Mouse (Mus musculus): ENCODE measurements at regions not wholly inside any gene's neighbourhood (a gene's known extent, or its start where the extent isn't known, plus 50 kb on each side); places are given as distances from the start of the nearest gene placed in this dataset.

DNA sequence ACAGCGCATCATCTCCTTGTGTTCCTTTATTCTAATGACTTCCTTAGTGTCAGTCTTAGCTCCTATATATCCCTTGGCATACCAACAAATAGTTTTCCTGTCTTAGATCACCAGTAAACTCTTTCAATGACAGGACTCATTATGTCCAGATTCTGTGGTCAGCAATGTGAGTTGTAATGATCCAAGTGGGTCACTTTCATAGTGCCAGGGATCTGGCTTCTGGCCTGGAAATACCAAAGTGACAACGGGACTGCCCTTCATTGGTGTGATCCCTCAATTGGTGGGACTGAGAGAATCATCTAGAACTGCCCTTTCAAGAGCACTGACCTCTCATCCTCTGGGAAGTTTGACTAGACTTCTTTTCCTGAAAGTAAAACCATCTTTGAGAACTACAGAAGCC lies 494.7 kb upstream of the A1bg start:
- in situ Hi-C loops (cut with MboI, MseI): loop anchor here (10.0 to 25.0 kb wide), 2 partner anchors 747 to 1370 kb away; no protein-coding TSS in a partner anchor

- in situ Hi-C loops (cut with MboI, MseI): loop anchor here (10.0 to 25.0 kb wide), 2 partner anchors 748 to 1370 kb away; no protein-coding TSS in a partner anchor
Observed at GRCm38 (mm10) chr15:61416841-61417240, 494.0 kb upstream of the A1bg start.

DNA sequence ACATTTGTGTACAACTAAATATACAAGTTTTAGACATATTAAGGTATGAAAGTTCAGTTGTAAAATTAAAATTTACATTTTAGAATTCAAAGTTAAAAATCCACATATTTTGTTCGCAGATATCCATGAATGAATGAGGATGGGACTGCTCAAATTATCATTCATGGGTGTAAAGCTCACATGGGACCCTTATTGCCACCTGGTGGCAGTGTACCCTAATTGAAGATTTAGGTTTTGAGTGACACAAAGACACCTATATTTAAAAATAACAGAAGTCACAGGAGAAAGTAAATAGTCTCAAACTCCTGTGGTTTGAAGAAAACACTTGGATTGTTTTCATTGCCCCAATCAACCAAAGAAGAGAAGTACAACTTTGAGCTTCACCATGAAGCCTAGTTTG lies 492.8 kb upstream of the A1bg start:
- in situ Hi-C loops (cut with MboI, MseI): loop anchor here (10.0 to 25.0 kb wide), 2 partner anchors 749 to 1372 kb away; no protein-coding TSS in a partner anchor

GRCm38 (mm10) chr15:61411821-61412220 lies 489.0 kb upstream of the A1bg start:
- in situ Hi-C loops (cut with MboI, MseI): loop anchor here (5.0 to 25.0 kb wide), 3 partner anchors 570 to 1375 kb away; no protein-coding TSS in a partner anchor

- in situ Hi-C loops (cut with MboI, MseI): loop anchor here (5.0 to 25.0 kb wide), 3 partner anchors 572 to 1377 kb away; no protein-coding TSS in a partner anchor
Observed at GRCm38 (mm10) chr15:61410789-61411188, 488.0 kb upstream of the A1bg start.

DNA sequence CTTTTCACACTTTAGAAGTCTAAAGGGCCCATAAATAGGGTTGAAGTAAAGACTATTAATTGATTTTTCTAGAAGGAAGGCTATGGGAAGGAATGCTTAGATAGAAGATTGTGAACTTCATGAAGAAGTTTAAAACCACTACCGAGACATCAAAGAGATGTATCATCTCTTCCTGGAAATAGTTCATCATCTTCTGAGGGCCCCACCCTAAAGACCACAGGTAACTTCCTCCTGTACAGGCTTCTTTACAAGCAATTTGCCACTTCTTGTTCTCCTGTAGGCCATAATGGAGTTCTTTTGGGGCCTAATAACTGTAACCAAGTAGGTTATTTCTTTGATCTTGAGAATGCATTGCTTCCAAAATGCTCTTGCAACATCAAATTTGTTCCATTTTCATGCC lies 485.8 kb upstream of the A1bg start:
- in situ Hi-C loops (cut with MboI, MseI): loop anchor here (5.0 to 25.0 kb wide), 4 partner anchors 46 to 1379 kb away; no protein-coding TSS in a partner anchor

GRCm38 (mm10) chr15:61400720-61401119 lies 477.9 kb upstream of the A1bg start:
- in situ Hi-C loops (cut with MboI, MseI): loop anchor here (10.0 to 25.0 kb wide), 3 partner anchors 54 to 1387 kb away; no protein-coding TSS in a partner anchor

DNA sequence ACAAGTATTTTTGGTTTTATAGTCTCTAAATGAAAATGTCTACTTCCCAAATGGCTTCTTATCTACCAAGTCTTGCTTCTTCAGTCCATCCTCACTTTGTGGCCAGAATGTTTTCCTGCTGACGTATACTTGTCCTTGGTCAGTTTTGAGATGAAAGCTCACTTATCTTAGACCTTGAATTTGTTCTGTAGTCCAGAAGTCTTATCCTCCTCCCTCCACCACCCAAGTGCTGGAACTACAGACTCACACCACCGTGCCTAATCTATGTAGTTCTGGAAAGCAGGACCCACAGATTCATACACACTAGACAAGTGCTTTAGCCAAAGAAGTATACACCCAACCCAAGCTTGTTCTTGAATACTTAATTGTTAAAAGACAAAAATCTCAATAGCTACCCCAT lies 477.2 kb upstream of the A1bg start:
- in situ Hi-C loops (cut with MboI, MseI): loop anchor here (10.0 to 25.0 kb wide), 3 partner anchors 55 to 1387 kb away; no protein-coding TSS in a partner anchor

GRCm38 (mm10) chr15:61398829-61399228 lies 476.0 kb upstream of the A1bg start:
- in situ Hi-C loops (cut with MboI, MseI): no loop called here

GRCm38 (mm10) chr15:61397061-61397460 lies 474.2 kb upstream of the A1bg start:
- in situ Hi-C loops (cut with MboI, MseI): no loop called here

GRCm38 (mm10) chr15:61395296-61395826 lies 472.5 kb upstream of the A1bg start:
- in situ Hi-C loops (cut with MboI, MseI): no loop called here

DNA sequence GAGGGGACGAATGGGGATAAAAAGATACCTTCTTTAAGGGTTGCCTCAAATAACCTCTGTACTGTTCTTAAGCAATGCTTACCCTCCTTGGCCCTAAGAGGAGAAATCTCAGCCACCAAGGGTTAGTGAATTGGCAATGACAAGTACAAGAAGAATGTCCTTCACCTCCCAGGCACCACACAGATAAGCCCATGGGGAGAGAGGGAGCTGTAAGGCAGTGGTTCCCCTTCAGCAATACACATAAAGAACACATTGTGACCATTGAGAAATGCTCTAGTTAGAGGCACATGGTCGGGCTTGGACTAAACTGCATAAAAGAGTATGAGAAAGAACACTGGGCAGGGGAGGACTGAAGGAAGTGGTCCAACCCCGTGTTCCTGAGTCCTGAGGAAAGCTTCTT lies 457.9 kb upstream of the A1bg start:
- in situ Hi-C loops (cut with MboI, MseI): no loop called here

DNA sequence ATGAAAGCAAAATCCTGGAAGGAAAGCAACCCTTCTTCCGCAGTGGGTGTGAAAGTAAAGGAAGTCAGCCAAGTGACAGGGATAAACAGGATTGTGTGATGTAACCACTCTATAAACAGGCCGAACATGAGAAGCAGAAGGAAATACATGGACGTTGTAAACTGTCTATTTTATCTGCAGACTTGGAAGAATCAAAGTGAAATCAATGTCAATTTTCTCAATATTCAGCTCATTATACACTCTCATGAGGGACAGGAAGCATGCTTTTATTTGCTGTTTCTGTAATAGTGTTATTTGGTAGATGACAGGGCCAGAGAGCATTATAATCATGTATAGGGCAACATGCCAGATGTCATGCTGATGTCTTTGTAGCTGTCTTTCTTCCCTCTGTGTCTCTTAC lies 443.5 kb upstream of the A1bg start:
- in situ Hi-C loops (cut with MboI, MseI): no loop called here

- in situ Hi-C loops (cut with MboI, MseI): no loop called here
Observed at GRCm38 (mm10) chr15:61365511-61365910, 442.7 kb upstream of the A1bg start.

GRCm38 (mm10) chr15:61364461-61364860 lies 441.6 kb upstream of the A1bg start:
- in situ Hi-C loops (cut with MboI, MseI): no loop called here

DNA sequence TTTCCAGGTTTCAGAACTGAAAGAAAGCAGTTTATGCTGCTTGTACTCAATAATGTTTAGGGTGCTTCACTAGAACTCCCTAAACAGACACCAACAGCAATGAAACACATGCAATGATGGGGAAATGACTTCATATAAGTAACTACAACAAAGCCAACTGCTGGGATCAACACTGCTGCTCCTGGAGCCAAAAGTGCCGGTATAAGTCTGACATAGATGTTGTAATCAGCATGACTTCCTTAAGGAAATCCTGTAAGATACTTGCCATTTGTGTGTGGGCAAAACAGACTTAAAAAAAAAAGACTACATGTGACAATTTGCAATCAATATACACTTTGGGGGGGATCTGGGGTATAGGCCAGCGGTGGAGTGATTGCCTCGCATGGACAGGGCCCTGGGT lies 438.4 kb upstream of the A1bg start:
- in situ Hi-C loops (cut with MboI, MseI): no loop called here

GRCm38 (mm10) chr15:61355344-61355743 lies 432.5 kb upstream of the A1bg start:
- in situ Hi-C loops (cut with MboI, MseI): no loop called here

DNA sequence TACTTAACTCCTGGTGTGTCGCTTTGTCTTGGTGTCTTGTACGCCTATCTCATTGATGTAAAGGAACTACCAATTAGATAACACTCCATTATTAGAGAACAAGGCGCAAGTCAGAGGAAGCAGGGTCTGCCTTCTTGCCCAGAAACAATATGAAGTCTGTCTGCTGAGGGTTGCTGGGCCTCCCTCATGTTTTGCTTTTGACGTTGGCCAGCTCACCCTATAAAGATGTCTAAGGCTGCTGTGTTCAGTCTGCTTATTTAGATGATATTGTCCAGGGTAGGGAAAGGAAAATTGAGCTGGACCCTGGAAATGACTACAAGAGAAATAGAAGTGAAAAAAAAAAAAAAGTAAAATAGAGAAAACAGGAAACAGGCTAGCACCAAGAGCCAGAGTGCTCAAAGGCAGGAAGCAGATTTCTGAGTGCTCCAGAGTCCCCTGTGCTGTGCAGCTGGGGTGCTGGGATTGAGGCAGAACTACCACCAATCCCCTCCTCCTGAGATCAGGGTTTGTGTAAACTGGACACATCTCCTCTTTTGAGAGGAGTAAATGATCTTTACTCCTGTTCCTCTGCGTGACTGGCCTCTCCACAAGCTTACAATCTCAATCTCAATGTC lies 429.0 kb upstream of the A1bg start:
- in situ Hi-C loops (cut with MboI, MseI): no loop called here

- in situ Hi-C loops (cut with MboI, MseI): no loop called here
Observed at GRCm38 (mm10) chr15:61345101-61345500, 422.3 kb upstream of the A1bg start.

DNA sequence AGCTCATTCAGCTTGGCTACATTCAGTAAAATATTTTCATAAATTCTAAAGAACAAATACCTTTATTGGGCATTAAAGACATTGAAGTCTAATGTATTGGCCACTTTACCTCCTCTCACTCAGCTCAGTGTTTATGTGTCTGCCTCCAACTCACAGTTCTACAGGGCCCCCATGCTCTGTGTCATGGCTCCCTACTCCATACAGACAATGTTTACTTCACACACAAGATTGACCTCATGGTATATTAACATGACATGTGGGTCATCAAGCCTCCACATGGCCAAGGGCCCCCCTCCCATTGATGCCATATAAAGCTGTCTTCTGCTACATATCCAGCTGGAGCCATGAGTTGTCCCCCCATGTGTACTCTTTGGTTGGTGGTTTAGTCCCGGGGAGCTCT lies 419.8 kb upstream of the A1bg start:
- in situ Hi-C loops (cut with MboI, MseI): no loop called here

DNA sequence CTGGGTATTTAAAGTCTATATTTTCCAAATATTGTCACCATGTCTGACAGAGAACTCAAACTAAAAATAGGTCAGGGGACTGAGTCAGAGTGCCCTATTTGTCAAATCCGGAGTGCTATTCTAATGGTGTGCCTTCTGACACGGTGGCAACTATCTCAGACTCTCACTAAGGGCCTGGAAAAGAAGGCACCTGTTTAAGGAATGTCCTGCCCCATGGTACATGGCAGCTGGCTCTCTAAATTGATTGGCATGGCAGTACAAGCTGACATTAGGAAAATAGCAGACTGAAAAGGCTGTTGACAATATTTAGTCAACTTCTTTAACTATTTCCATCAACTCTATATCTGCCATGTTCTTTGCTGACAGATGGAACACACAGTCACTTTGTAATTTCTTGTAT lies 405.1 kb upstream of the A1bg start:
- in situ Hi-C loops (cut with MboI, MseI): no loop called here

GRCm38 (mm10) chr15:61322243-61322642 lies 399.4 kb upstream of the A1bg start:
- in situ Hi-C loops (cut with MboI, MseI): no loop called here

DNA sequence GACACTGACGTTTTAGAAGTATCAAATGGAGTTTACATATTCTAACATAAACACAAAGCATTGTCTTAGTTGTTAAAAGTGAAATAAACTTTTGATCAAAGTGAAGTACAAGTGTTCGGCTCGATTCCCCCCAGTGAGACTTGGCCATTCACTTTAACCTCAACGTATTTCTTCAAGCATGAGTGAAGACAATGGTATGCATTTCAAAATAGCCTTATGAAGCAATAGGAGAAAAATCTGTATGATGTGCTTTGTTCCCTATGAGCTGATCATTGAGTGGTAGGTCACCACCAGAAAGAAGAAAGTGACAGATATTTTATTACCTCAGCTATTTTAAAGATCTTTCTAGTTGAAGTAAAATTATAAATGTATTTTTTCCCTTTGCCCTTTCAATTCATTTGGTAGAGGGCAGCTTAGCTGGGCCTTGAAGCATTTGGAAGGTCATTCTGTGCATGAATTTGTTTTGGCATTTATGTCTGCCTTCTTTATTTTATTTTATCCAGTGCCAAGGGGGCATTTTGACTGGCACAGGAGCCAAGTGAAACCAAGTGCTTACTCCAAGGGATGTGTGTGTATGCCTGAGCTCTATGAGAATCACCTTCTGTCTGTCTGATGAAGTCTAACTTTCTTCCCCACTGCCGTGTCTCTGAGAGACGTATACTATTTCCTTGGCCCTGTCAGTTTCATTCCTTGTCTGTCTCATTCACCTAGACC lies 386.8 kb upstream of the A1bg start:
- in situ Hi-C loops (cut with MboI, MseI): no loop called here
